Mouse (Mus musculus) left cerebral cortex, adult 9 months (tissue): ENCODE results near the gene Ggcx.
"Not testable (repeated sequence)": the region's sequence is repeated elsewhere in the genome, so short reads cannot be mapped to it uniquely, and the experiment has no call there.

Experiments
- DNase-seq, 2 experiments: peaks; one replicate each; pipeline ENCODE4 v3.0.0; 2022; ENCODE audit warnings: low spot score in 2 of 2

The Ggcx gene

GRCm38 (mm10) chr6:72429061-72429842 lies 15.1 kb downstream of the Ggcx start:
- no peak for DNase-seq

DNA sequence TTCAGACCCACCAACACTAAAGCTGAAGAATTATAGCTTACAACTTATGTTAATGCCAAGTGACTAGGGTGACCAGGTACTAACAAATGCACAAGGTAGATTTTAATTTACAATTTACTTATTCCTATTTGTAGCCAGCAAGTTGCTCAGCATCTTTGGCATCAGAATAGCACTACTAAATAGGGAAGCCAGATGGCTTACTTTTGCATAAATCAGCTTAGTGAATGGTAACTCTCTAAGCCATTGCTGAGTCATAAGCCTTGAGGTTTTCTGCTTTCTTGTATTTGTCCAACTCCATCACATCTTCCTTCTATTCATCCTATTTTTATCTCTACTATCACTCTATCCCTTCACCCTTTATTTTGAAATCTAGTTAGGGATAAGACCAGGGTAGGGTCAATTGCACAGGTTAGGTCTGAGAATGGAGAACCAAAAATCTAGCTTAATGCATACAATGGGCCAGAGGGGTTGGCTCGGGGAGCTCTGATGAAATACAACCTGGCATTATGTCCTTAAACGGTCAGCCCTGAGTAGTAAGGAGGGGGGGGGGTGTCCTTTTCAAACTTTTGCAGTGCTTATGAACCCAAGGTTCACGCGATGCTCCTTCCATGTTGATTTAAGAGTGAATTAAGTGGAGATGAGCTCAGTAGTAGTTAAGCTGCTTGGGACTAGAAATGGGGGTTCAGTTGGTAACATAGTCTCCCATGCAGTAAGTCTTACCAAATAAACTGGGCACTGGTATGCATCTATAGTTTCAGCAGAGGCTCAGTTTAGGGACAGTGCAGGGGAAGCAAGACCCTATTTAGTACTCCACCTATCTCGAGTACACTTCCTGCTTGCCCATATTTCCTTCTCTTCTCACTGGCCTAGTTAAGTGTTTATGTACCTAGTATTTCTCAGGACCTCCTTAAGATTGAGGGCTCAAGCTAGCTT lies 17.1 kb downstream of the Ggcx start:
- no peak for DNase-seq

GRCm38 (mm10) chr6:72432153-72432552 lies 18.0 kb downstream of the Ggcx start:
- no peak for DNase-seq

- no peak for DNase-seq
Measured at GRCm38 (mm10) chr6:72438226-72438625, 24.1 kb downstream of the Ggcx start.

DNA sequence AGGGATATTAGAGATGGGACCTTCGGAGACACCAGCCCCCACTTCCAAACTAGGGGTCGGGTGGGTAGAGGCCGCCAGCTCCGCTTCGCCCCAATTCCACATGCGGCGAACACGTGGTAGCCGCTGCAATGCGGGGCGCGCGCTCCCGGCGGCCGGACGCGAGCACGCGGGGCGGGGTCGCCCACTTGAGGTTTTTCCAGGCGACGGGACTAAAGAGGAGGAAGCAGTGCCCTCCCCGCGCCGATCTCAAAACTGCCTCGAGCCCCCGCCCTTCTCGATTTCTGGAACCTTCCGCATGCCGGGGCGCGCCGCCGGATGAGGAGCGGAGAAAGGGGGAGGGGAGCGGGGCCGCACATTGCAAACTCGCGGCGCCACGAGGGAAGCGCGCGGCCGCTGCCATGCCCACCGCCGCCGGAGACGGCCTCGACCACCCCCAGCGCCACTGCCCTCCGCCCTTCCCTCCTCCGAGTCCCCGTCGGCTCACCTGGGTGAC lies 24.8 kb downstream of the Ggcx start:
- DNase-seq, result peak; percentile 86 to 94

DNA sequence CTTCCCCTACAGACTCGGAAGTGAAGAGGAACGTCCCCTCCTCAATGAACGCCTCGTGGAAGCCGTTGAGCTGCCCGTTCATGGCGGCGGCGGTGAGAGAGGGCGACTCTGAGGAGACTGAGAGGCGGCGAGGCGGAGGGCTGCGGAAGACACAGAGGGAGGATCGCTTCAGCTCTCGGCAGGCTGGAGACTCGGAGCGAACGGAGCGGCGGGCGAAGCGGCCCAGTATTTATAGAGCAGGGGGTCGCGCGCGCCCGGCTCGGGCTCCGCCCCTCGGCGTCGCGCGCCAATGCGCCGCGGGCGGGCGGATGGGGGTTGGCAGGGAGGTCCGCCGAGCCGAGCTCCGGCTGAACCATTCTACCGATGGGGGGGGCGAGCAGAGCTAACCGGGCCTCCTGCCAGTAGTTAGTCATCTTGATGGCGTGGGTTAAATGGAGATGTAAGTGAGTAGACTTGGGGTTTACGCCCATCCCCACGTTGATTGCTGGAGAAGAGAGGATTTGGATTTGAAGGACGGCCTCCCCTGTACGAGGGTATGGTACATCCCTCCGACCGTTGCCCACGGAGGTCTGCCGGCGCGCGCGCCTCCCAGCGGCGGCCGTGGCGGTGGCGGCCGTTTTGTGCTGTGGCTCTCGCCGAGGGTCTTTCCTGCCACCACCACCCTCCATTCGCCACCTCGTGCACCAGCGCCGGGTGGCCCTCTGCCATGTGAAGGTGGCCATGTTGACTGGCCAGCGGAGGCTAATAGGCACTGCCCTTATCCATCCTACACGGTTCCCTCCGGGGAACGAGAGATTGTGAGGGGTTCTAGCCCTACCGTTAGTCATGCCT lies 25.5 kb downstream of the Ggcx start, which contains the start of gene Mat2a:
Gene Mat2a, minus strand, starts transcription at position 204 of the 831 bp plus-strand sequence.
- DNase-seq, result peak; percentile 94 to 97

- peak in 1 of 2 experiments; percentile 33 for DNase-seq
Measured at GRCm38 (mm10) chr6:72440186-72440990, 26.3 kb downstream of the Ggcx start.

DNA sequence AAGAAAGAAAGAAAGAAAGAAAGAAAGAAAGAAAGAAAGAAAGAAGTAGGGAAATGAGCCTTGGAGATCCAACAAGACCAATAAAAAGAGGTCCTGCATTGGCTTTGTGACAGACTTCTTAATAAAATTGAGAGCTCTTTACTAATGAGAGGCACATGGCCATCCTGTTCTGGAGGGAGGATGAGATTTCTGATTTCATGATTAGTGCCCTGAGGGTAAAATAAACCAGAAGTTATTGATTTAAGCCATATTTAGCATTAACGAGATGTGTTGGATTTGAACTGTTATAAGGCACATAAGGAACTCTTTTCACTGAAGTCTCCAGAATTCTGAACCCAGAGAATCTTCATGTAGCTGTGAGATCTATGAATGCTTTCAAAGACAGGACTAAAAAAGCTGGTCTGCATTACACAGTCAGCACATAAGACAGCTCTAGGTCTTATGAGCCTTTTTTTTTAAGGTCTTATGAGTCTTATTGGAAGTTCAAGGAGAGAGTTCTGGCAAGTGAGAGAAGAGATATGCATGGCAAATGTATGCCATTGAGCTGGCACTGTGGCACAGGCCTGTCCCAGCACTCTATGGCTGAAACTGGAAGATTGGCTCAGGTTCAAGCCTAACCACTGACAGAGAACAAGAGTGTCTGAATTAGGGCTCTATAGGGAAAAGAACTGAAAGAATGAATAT lies 29.0 kb downstream of the Ggcx start:
- no peak for DNase-seq

DNA sequence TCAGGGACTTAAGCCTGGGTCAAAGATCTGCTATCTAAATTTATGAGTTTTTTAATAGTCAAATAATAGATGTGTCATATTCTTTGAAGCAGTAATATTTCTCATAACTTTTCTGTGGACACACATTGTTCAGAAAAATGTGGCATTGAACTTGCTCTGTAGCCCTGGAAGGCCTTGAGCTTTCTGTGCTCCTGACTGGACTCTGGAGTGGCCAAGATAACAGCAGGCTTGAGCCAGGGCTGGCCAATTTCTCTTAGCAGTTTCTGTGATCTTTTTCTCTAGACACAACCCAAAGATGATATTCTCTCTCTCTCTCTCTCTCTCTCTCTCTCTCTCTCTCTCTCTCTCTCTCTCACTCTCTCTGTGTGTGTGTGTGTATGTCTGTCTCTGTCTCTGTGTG lies 30.9 kb downstream of the Ggcx start:
- DNase-seq, result no peak

DNA sequence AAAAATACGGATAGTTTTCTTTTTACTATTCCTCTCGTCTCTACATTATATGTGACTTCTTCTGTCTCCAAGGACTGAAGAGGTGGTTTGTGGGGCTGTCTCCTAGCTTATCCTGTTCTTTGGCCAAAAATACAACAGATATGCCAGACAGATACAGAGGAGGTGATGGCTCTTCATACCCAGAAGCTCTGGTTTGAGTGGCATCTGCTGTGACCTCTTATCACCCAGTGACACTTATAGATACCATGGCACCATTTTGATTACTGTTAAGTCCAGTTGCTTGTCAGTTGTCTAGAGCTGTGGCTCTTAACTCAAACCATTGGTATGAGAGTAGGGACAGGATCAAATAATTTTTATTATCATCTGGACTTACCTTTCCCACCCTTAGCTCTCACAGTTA lies 33.4 kb downstream of the Ggcx start:
- no peak for DNase-seq

DNA sequence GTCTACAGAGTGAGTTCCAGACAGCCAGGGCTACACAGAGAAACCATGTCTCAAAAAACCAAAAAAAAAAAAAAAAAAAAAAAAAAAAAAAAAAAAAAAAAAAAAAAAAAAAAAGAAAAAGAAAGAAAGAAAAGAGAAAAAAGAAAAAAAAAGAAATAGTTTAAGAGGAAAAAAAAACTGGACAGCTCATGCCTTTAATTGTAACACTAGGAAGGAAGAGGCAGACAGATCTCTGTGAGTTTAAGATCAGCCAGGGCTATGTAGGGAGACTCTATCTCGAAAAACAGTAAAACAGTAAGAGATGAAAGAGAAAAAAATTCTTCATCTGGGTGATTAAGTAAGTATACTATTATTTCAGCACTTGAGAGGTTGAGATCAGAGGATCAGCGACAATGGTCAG lies 37.7 kb downstream of the Ggcx start:
- not testable (repeated sequence) for DNase-seq

GRCm38 (mm10) chr6:72452329-72452728 lies 38.2 kb downstream of the Ggcx start:
- DNase-seq, result no peak

DNA sequence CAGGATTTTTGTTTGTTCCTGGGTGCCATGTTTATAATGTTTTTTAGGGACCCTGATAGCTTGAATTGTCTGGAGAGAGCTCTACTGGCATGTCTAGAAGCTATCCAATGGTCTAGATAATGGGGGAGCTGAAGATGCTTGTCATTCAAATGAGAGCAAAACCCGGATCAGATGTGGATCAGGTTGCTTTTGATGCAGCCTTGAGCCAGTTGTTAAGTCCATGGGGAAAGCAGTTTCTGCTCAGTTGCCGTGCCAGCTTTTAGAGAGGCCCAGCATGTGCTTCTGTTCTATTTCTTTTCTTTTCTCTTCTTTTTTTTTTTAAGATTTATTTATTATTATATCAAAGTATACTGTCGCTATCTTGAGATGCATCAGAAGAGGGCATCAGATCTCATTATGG lies 39.5 kb downstream of the Ggcx start:
- DNase-seq, result no peak

DNA sequence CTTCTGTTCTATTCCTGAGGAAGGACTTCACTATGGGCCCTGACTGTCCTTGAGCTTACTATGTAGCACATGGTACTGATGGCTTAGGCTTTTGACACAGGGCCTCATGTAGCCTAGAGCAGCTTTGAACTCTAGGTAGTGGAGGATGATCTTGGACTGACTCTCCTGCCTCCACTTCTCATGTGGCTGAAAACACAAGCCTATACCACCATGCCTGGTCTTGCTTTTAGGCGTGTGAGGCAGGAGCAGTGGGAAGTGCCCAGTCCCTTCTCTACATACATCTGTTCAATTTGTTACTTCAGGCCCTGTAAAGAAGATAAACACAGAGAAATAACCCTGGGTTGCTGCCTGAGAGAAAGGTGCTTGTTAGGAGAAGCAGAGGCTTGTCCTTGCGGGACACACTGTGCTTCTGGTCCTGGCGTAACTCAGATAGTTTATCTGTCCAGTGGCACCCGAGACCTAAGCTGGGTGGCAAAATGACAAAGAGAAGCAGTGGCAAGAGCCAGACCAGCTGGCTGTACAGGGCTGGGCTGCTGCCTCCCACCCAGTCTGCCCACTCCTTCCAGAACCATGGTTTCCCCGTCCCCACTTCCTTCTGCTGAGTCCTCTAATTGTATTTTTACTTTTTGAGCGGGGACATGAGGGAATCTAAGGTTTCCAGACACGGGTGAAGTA lies 40.1 kb downstream of the Ggcx start:
- no peak for DNase-seq

DNA sequence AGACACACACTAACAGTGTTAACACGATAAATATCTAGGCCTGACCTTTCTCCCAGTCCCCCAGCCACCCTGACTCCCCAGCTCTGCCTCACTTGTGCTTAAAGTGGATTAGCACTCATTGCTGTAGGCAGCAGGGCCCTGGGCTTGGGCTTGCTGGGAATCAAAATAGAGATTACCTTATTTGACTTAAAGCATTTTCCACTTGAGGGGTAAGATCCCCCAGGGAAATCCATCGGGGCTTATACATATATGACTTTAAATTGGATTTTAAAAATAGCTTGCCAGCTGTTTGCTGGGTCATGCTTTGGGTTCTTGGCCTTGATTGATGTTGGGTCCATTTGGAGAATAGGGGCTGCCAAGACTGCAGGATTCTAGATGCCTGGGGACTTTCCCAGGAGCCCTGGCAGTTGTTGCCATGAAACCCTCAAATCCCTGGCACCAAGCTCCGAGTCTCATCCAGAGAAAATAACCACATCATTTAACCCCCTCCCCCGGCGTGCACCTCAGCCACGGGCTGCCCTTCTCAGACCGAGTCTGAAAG lies 40.8 kb downstream of the Ggcx start:
- DNase-seq, result no peak

GRCm38 (mm10) chr6:72456567-72456966 lies 42.5 kb downstream of the Ggcx start:
- DNase-seq, result no peak

- DNase-seq, result no peak
Measured at GRCm38 (mm10) chr6:72458418-72458817, 44.3 kb downstream of the Ggcx start.

DNA sequence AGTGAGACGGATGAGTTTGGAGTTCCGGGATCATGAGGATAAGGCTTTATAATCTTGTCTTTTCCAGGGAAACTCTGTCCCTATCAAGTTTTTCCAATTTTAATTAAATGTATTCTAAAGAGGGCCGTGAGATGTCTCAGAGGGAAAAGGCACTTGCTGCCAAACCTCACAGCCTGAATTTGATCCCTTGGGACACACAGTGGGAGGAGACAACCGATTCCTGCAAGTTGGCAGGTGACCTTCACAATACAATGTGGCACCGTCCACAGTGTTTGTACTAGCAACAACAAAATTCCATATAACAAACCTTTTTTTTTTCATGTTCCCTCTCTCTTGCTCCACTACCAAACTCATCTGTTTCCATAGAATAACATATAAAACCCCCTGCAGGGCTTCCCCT lies 44.8 kb downstream of the Ggcx start:
- DNase-seq, result no peak

GRCm38 (mm10) chr6:72460036-72460801 lies 46.1 kb downstream of the Ggcx start:
- DNase-seq, result no peak
